Mouse (Mus musculus): Measurements from ENCODE around the gene Spc24.

Gene Spc24

GRCm38 (mm10) chr9:21748491-21748890, 11.6 kb downstream of the Spc24 start:
- no peak for DNase-seq (ENCODE audit: low spot score)

DNA sequence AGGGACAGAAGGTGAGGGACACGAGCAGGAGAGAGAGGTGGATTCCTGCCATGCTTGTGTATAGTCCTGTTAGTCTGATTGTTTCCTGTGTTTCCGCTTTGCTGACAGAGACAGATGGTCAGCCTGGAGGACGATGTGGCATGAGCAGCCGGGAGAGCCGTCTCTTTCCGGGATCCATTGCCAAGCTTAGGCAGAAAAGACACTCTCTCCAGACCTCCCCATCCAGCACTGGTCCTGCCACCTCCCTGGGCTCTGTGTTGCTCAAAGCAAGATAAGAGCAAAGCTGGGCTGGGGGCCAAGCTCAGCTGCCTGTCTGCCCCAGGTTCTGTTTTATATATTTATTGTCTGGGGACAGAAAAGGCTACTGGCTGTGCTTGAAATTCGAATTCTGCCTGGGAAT, 12.1 kb downstream of the Spc24 start:
- DNase-seq (ENCODE audit: low spot score) = no peak

- DNase-seq (ENCODE audit: low spot score) = no peak
Measured at GRCm38 (mm10) chr9:21747238-21747774, 12.8 kb downstream of the Spc24 start.

DNA sequence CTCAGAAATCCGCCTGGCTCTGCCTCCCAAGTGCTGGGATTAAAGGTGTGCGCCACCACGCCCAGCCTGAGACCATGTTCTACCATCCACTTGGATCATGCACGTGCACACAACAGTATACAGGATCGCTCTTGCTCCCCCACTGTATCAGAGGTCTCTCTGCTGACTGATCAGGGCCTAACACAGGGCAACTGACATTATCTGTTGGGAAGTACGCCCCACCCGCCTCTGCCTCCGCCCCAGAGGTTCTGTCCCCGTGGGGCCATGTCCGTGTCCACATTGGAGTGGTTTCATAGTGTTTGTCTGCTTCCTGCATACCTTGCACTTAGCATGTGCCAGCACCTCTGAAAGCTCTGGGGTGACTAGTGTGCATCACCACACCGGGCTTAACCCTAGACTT, 18.6 kb downstream of the Spc24 start:
- no peak for DNase-seq (ENCODE audit: low spot score)

DNA sequence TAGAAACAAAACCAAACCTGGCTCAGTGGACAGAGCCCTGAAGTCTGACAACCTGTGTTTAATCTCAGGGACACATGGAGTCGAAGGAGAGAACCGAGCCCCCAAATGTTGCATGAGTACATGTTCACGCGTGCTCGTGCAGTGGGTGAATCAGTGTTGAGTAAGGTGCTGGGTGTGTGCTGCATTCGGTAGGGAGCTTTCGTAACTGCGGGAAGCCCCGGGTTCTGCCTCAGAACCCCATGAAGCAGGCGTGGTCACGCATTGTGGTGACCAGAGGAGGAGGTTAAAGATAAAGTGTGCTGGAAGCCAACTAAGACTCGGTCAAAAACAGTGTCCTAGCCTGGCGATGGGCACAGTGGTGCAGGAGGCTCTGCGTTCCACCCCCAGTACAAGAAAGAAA, 19.7 kb downstream of the Spc24 start:
- no peak for DNase-seq (ENCODE audit: low spot score)

DNA sequence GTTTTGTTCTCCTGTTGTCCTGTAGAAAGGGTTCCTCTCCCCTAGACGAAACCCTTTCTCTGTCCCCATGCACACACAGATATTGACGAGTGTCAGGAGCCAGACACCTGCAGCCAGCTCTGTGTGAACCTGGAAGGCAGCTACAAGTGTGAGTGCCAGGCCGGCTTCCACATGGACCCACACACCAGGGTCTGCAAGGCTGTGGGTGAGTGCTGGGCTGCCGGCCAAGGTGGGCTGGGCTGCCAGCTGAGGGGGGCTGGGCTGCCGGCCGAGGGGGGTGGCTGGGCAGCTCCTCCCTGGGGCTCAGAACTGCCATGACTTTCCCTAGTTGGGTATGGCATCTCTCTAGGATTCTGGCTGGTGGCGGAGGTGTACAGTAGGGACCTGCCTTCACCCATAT, 21.3 kb downstream of the Spc24 start:
- DNase-seq (ENCODE audit: low spot score) = no peak

- DNase-seq (ENCODE audit: low spot score) = no peak
Measured at GRCm38 (mm10) chr9:21737188-21737587, 22.9 kb downstream of the Spc24 start.

- DNase-seq (ENCODE audit: low spot score) = no peak
Measured at GRCm38 (mm10) chr9:21736580-21736979, 23.5 kb downstream of the Spc24 start.

- no peak for DNase-seq (ENCODE audit: low spot score)
Measured at GRCm38 (mm10) chr9:21735126-21735525, 25.0 kb downstream of the Spc24 start.

- no peak for DNase-seq (ENCODE audit: low spot score)
Measured at GRCm38 (mm10) chr9:21733989-21734388, 26.1 kb downstream of the Spc24 start.

GRCm38 (mm10) chr9:21733446-21733845, 26.7 kb downstream of the Spc24 start:
- no peak for DNase-seq (ENCODE audit: low spot score)

- no peak for DNase-seq (ENCODE audit: low spot score)
Measured at GRCm38 (mm10) chr9:21732288-21732687, 27.8 kb downstream of the Spc24 start.

DNA sequence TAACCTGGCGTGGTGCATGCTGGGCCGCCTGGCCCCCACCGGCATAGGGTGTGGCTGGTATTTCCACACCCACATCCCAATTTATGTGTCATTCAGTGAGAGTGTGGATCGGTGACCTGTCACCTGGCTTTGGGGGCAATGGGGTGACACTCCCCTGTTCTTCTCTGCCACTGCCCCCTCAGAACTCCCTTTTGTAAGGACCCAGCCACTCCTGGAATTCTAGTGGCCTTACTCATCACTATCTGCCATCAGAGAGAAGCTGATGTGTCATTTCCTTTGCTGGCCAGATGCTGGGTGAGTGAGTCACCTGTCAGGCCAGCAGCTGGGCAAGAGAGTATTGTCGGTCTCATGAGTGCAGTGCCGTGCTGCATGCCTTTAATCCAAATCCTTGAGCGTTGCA, 30.8 kb downstream of the Spc24 start:
- DNase-seq (ENCODE audit: low spot score) = no peak

- DNase-seq (ENCODE audit: low spot score) = no peak
Measured at GRCm38 (mm10) chr9:21728261-21728832, 31.8 kb downstream of the Spc24 start.

DNA sequence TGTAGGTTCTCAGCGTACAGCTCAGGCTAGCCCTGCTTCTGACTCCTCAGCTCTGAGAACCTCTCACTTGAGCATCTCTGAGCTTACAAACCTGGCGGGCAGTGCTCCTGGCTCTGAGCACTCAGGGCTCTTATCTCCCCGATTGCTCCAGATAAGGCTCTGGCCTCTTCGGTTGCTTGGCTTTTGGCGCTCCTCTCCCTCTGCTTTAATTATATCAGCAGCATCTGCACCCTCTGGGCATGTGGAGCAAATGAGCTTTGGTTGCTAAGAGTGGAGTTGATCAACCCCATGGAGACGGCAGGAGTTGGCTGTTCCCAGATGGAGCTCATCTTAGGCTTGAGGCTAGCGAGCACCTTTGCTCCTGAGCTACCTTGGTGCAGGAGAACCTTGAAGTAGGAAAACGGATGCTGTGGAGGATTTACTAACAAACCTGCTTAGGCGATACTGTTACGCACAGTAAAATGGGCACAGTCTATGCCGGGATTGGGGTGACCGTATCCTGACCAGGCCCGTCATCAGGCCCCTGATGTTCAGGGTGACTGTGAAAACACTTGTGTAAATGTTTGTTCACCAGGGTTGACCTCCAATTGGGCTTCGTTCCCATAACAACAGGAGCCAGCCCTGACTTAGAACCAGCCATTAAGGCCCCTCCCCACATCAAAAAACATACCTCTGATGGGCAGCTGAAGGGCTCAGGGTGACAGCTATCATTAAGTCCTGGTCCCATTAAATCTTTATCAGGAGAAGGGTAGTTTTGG, 33.7 kb downstream of the Spc24 start:
- no peak for DNase-seq (ENCODE audit: low spot score)

DNA sequence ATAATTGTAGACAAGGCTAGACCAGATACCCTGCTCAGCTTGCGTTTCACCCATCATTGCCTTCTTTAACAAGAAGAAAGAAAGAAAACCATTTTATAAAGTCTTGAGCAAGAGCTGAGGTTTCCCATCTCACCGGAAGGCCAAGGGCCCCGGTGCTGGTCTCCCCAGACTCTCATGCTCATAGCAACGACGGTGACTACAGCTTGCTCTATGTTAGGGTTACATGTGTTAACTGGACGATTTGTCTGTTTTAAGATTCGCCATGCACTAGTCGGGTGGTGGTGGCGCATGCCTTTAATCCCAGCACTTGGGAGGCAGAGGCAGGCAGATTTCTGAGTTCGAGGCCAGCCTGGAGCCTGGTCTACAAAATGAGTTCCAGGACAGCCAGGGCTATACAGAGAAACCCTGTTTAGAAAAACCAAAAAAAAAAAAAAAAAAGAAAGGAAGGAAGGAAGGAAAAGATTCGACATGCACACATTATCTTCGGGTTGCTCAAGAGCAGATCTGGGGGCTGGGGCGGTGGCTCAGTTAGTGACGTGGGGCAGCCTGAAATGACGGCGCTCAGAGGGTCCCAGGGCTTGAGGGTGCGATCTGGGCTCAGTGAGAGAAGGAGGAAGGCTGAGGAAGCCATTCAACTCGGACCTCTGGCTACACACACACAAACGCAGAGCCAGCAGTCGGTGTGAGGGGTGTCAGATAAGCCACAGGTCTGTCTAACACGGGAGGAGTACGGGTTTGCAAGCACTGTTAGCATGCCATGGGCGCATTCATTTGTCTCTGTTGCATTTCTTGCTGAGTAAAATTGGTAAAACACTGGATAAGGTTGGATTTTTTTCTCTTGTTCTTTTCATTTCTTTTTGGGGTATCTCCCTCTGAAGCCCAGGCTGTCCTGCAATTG, 34.6 kb downstream of the Spc24 start:
- no peak for DNase-seq (ENCODE audit: low spot score)

DNA sequence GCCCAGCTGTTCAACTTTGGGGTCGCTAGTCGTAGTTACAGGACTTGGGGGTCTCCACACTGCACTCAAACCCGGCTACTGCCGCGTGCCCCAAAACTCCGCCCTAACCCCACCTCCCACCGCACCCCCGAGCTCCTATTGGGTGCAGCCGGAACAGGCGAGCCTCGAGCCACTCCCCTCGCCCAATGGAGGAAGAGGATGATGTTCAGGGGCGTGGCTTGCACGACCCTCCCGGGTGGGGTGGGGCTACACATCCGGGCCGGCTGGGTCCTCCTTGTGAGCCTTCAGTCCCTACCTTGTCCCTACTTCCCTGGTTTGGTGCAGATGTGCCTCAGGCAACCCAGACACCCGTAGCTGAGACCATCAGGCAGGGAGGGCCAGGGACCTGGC, 36.0 kb downstream of the Spc24 start:
- peak; percentile 88 for DNase-seq (ENCODE audit: low spot score)

DNA sequence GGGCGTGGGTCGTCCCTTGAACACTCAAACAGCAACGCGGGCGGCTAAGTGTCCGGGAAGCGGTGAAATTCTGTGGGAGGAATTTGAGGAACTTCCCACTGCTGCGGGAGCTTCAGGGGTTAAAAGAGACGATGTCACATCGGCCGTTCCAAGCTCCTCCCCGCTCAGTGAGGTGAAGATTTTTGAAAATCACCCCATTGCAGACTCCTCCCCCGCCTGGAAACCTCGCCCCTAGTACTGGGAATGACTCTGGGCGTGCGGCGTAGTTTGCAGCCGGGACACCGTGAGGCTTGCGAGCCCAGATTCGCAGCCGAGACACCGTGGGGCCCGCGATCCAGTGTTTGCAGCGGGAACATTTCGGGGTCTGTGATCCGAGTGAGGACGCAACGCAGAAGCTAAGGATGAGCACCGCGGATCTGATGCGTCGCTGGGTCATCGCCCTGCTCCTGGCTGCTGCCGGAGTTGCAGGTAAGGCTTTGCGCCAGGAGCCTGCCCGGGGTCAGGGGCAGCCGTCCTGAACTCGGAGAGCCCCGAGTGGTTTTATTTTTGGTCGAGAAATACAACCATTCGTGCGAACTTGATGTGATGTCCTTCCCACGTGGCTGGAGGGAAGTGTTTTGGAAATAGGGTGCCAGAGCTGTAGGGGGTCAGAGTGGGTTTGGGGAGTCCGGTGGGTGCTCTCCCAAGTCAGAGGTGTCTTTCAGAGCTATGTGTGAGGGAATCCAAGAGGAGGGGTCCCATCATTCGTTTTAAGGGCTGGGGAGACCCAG, 36.5 kb downstream of the Spc24 start, which contains the start of gene Ldlr:
Gene Ldlr, plus strand, starts transcription at position 107 of the 770 bp plus-strand sequence.
- DNase-seq (ENCODE audit: low spot score) = peak; percentile 60

GRCm38 (mm10) chr9:21721036-21721435, 39.1 kb downstream of the Spc24 start:
- DNase-seq (ENCODE audit: low spot score) = no peak

DNA sequence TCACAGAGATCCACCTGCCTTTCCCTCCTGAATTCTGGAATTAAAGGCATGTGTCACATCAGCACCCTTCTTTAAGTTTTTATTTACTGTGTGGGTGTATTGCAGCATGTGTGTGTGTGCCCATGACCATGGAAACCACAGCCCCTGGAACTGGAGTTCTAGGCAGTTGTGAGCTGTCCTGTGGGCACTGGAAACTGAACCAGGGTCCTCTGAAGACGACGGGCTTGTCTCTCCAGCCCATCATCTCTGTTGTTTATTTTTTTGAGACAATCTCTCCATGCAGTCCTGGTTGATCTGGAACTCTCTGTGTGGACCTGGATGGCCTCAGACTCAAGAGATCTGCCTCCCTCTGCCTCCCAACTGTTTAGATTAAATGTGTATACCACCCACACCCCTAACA, 43.1 kb downstream of the Spc24 start:
- DNase-seq (ENCODE audit: low spot score) = no peak

- no peak for DNase-seq (ENCODE audit: low spot score)
Measured at GRCm38 (mm10) chr9:21715298-21715697, 44.8 kb downstream of the Spc24 start.

DNA sequence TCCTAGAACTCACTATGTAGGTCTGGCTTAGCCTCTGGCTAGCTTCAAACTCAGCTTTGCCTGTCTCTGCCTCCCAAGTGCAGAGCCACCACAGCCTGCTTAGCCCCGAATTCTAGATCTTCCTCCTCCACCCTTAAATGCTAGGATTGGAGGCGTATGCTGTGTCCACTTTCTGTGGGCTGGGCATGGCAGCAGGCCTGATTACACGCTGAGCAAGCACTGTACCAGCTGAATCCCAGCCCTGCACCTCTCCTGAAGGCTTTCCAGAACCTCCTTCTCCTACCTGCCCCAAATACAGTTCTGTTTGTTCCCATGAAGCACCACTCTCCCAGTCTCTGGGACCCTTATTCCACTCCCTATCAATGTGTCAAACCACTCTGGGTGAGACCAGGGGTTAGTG, 50.8 kb downstream of the Spc24 start:
- DNase-seq (ENCODE audit: low spot score) = no peak

All from T-cell, adult 2 months (primary cell).